Mouse (Mus musculus) forebrain, embryonic 10.5 days (tissue): ENCODE results near the gene Dctn3. TPM values are rescaled to one million over a fixed set of nuclear protein-coding genes. Genes with fewer than 3 reads are reported as not detected.
"Not testable (repeated sequence)": the region's sequence is repeated elsewhere in the genome, so short reads cannot be mapped to it uniquely, and the experiment has no call there.

Experiments used
- DNase-seq: peaks from one replicate; pipeline ENCODE4 v3.0.0-alpha.2; 2017; ENCODE audit warnings: low spot score; ENCODE audit errors: extremely low spot score
- H3K27ac ChIP-seq: fragments of 300-500 bp; sonication (generic); 2 replicates; pipeline ENCODE4 v1.5.1; 2016; ENCODE audit warnings: mild to moderate bottlenecking
- H3K27me3 ChIP-seq: fragments of 300-500 bp; sonication (generic); 2 replicates; pipeline ENCODE4 v1.6.1; 2016; ENCODE audit warnings: mild to moderate bottlenecking; ENCODE audit not compliant: poor library complexity, severe bottlenecking
- H3K36me3 ChIP-seq: fragments of 300-500 bp; sonication (generic); replicated peaks from 2 replicates; pipeline ENCODE4 v1.6.1; 2016; ENCODE audit warnings: mild to moderate bottlenecking, moderate library complexity
- H3K4me1 ChIP-seq: fragments of 300-500 bp; sonication (generic); 2 replicates; pipeline ENCODE4 v1.6.1; 2016
- H3K4me3 ChIP-seq: fragments of 300-500 bp; sonication (generic); 2 replicates; pipeline ENCODE4 v1.5.1; 2016; ENCODE audit warnings: mild to moderate bottlenecking, moderate library complexity
- H3K9me3 ChIP-seq: fragments of 300-500 bp; sonication (generic); 2 replicates; pipeline ENCODE4 v1.6.1; 2016; ENCODE audit warnings: mild to moderate bottlenecking, moderate library complexity
- WGBS: fragments of 180-500 bp; shearing (Covaris S2); methylation state at CpG from one replicate; pipeline ENCODE4 v1.1.7; 2016; 5-methylcytosine and 5-hydroxymethylcytosine counted together
- polyA plus RNA-seq: library from polyadenylated mRNA; unstranded; fragments of >200 nt; fragmentation: Nextera tagmentation; extraction: Ambion mirVana; gene quantifications from 2 replicates; pipeline ENCODE4 v1.2.1, GENCODE M21; 2016

The Dctn3 gene
- polyA plus RNA-seq, 1 experiment from 2014 or later: 141 TPM

- WGBS: 80% methylated on average over 19 of the region's 19 CpGs
- H3K27ac ChIP-seq: peak overlapping the region; percentile 35; the same call in 1 of the 2 replicates
Observed at GRCm38 (mm10) chr4:41705922-41706754, 16.8 kb downstream of the Dctn3 start.

GRCm38 (mm10) chr4:41704651-41705050, 18.3 kb downstream of the Dctn3 start:
- peaks cover 45% of the 10 kb centered on the region for H3K27me3 ChIP-seq
- H3K36me3 ChIP-seq: no peaks in the 10 kb centered on the region
- 5% methylated on average over 5 of the region's 5 CpGs for WGBS
- no peak for DNase-seq
- H3K27ac ChIP-seq: no peak overlapping the region
- no peak overlapping the region for H3K4me3 ChIP-seq
- H3K4me1 ChIP-seq: peaks cover 49% of the 10 kb centered on the region
- H3K9me3 ChIP-seq: no peaks in the 10 kb centered on the region

More at GRCm38 (mm10) chr4:41705922-41706754, 16.8 kb downstream of the Dctn3 start:
- Histone ChIP-seq H3K9me3 (no peaks in the 10 kb centered on the region), H3K4me3 (no peak overlapping the region), H3K4me1 (peaks cover 51% of the 10 kb centered on the region), H3K27me3 (peaks cover 45% of the 10 kb centered on the region), H3K36me3 (peaks cover 10% of the 10 kb centered on the region)
- no peak for DNase-seq

- DNase-seq, H3K9me3 ChIP-seq, H3K27ac ChIP-seq, H3K36me3 ChIP-seq, H3K4me3 ChIP-seq: not testable (repeated sequence)
- H3K4me1 ChIP-seq: peaks cover 36% of the 10 kb centered on the region
- 71% methylated on average over 2 of the region's 2 CpGs for WGBS
- H3K27me3 ChIP-seq: peaks cover 45% of the 10 kb centered on the region
Observed at GRCm38 (mm10) chr4:41702226-41702625, 20.7 kb downstream of the Dctn3 start.

- not testable (repeated sequence) for DNase-seq, H3K27ac ChIP-seq, H3K36me3 ChIP-seq, H3K4me3 ChIP-seq, H3K9me3 ChIP-seq
- Histone ChIP-seq H3K4me1 (peaks cover 21% of the 10 kb centered on the region), H3K27me3 (peaks cover 31% of the 10 kb centered on the region)
- 89% methylated on average over 5 of the region's 8 CpGs for WGBS
Observed at GRCm38 (mm10) chr4:41700224-41700623, 22.7 kb downstream of the Dctn3 start.

- H3K27ac ChIP-seq, DNase-seq, H3K36me3 ChIP-seq, H3K9me3 ChIP-seq, H3K4me3 ChIP-seq: not testable (repeated sequence)
- peaks cover 17% of the 10 kb centered on the region for H3K4me1 ChIP-seq
- WGBS: 81% methylated on average over 10 of the region's 10 CpGs
- H3K27me3 ChIP-seq: peaks cover 27% of the 10 kb centered on the region
Observed at GRCm38 (mm10) chr4:41699783-41700182, 23.2 kb downstream of the Dctn3 start, which contains the start of gene Il11ra1. Gene Il11ra1 (plus strand): TSS chr4:41699989.

GRCm38 (mm10) chr4:41698421-41699016, 24.5 kb downstream of the Dctn3 start:
- H3K36me3 ChIP-seq, DNase-seq, H3K9me3 ChIP-seq, H3K4me1 ChIP-seq, H3K27ac ChIP-seq: not testable (repeated sequence)
- peak overlapping the region; percentile 26; the same call in 1 of the 2 replicates for H3K4me3 ChIP-seq
- peaks cover 17% of the 10 kb centered on the region for H3K27me3 ChIP-seq
- 6% methylated on average over 29 of the region's 32 CpGs for WGBS

- H3K36me3 ChIP-seq, H3K9me3 ChIP-seq: not testable (repeated sequence)
- WGBS: 10% methylated on average over 31 of the region's 40 CpGs
- Histone ChIP-seq H3K4me1 (peaks cover 14% of the 10 kb centered on the region), H3K27me3 (peaks cover 16% of the 10 kb centered on the region), H3K27ac (peak within 1 kb of the TSS; percentile 77; the same call in 1 of the 2 replicates), H3K4me3 (peak within 1 kb of the TSS; percentile 41; the same call in 1 of the 2 replicates)
- peak; percentile 84 for DNase-seq
Observed at GRCm38 (mm10) chr4:41696930-41697841, 25.8 kb downstream of the Dctn3 start, which contains the start of gene Cntfr. Gene Cntfr (minus strand): TSS chr4:41697089.

- H3K27ac ChIP-seq, H3K4me3 ChIP-seq, H3K36me3 ChIP-seq, DNase-seq, H3K9me3 ChIP-seq: not testable (repeated sequence)
- 3% methylated on average over 13 of the region's 15 CpGs for WGBS
- Histone ChIP-seq H3K4me1 (peaks cover 19% of the 10 kb centered on the region), H3K27me3 (peaks cover 16% of the 10 kb centered on the region)
Observed at GRCm38 (mm10) chr4:41696452-41696851, 26.5 kb downstream of the Dctn3 start.

GRCm38 (mm10) chr4:41695800-41696199, 27.2 kb downstream of the Dctn3 start:
- DNase-seq, H3K36me3 ChIP-seq, H3K9me3 ChIP-seq: not testable (repeated sequence)
- peak overlapping the region; percentile 77; the same call in 1 of the 2 replicates for H3K27ac ChIP-seq
- 2% methylated on average over 17 of the region's 38 CpGs for WGBS
- peak overlapping the region; percentile 41; the same call in 1 of the 2 replicates for H3K4me3 ChIP-seq
- peaks cover 19% of the 10 kb centered on the region for H3K4me1 ChIP-seq
- peaks cover 16% of the 10 kb centered on the region for H3K27me3 ChIP-seq

- H3K27me3 ChIP-seq: peaks cover 16% of the 10 kb centered on the region
- not testable (repeated sequence) for H3K9me3 ChIP-seq, H3K36me3 ChIP-seq, DNase-seq, H3K27ac ChIP-seq
- peaks cover 29% of the 10 kb centered on the region for H3K4me1 ChIP-seq
- WGBS: 13% methylated on average over 4 of the region's 4 CpGs
- peak overlapping the region; percentile 42 for H3K4me3 ChIP-seq
Observed at GRCm38 (mm10) chr4:41693511-41693910, 29.5 kb downstream of the Dctn3 start.

GRCm38 (mm10) chr4:41690014-41690413, 33.0 kb downstream of the Dctn3 start:
- not testable (repeated sequence) for H3K27ac ChIP-seq, H3K4me3 ChIP-seq, DNase-seq, H3K27me3 ChIP-seq, H3K36me3 ChIP-seq, H3K9me3 ChIP-seq
- no CpG with 5 or more reads among the region's 4 CpGs for WGBS
- peaks cover 51% of the 10 kb centered on the region for H3K4me1 ChIP-seq

GRCm38 (mm10) chr4:41688562-41688961, 34.4 kb downstream of the Dctn3 start:
- not testable (repeated sequence) for H3K27ac ChIP-seq, H3K27me3 ChIP-seq, DNase-seq, H3K36me3 ChIP-seq, H3K9me3 ChIP-seq, H3K4me3 ChIP-seq
- peaks cover 59% of the 10 kb centered on the region for H3K4me1 ChIP-seq
- WGBS: 68% methylated on average over 1 of the region's 1 CpGs
